Mouse (Mus musculus) monocyte, adult 5-6 weeks (primary cell): ENCODE data around the gene Gm9887. TPM values are rescaled to one million over a fixed set of nuclear protein-coding genes. Genes with fewer than 3 reads are reported as not detected.

Experiments used
- ATAC-seq: fragments of 153-309, 156-312 bp; replicated peaks from 2 replicates; pipeline ENCODE4 v1.8.0; 2017; ENCODE audit warnings: mild to moderate bottlenecking; ENCODE audit not compliant: low TSS enrichment, insufficient number of reproducible peaks, severe bottlenecking, poor library complexity, low FRiP score
- total RNA-seq: library from RNA; stranded (forward); fragments of 200-1000, 200-491, 200-594 nt; gene quantifications from 3 replicates; pipeline ENCODE4 v1.2.3, GENCODE M21; 2017

The Gm9887 gene
- total RNA-seq, result not detected in 3 replicates

- ATAC-seq, result peak; percentile 79
Observed at GRCm38 (mm10) chr12:69371854-69372671, at the start of gene Gm9887, which contains the start of gene Arf6. Gm9887 (minus strand) TSS chr12:69372458. Arf6 (plus strand) TSS chr12:69372150.

GRCm38 (mm10) chr12:69420716-69421115, 48.5 kb upstream of the Gm9887 start:
- no peak for ATAC-seq

GRCm38 (mm10) chr12:69419606-69420005, 47.3 kb upstream of the Gm9887 start:
- no peak for ATAC-seq

DNA sequence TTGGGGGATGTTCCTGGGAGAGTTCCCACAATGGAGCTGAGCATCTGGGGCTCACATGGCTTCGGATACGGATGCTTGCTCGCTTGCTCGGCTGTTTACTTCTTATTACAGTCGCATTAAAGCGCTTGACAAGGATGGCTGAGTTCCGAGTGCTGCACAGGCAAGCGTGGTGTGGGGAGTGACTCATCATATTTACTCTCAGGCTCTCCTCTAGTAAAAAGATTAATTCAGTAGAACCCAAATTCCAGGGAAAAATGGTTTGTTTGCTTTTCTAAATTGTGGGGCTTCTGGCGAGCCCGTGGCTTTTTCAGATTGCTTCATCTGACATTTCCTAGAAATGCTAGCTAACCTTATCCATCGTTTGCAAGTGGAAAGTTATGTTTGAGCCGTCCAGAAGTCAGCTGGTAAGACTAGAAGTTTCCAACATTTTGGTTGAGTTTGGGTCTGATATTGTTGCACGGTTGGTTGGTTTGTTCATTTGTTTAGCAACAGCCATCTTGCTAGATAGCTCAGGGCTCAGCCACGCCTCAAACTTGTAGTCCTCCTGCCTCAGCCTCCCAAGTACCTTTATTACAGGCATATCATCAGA, 46.9 kb upstream of the Gm9887 start:
- ATAC-seq, result no peak

GRCm38 (mm10) chr12:69418606-69419005, 46.3 kb upstream of the Gm9887 start:
- ATAC-seq, result no peak

GRCm38 (mm10) chr12:69417701-69418291, 45.5 kb upstream of the Gm9887 start:
- ATAC-seq, result no peak

DNA sequence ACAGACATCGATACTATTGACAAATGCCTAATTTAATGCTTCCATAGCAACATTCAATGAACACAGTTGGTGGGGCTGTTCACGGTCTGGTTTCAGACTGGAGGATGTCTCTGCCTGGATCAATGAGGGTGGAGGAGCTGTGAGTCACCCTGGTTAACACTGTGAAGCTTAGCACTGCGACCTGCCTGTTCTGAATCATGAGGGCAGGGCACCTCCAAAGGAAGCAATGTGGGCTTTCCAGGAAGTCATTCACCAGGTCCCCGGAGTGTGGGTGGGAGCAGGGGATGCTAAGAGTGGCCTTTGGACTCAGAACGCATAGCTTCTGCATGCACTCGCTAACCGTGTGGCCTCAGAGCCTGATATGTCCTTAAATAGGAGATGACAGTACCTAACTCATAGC, 44.5 kb upstream of the Gm9887 start:
- ATAC-seq, result no peak; the same call in 1 of the 2 replicates

DNA sequence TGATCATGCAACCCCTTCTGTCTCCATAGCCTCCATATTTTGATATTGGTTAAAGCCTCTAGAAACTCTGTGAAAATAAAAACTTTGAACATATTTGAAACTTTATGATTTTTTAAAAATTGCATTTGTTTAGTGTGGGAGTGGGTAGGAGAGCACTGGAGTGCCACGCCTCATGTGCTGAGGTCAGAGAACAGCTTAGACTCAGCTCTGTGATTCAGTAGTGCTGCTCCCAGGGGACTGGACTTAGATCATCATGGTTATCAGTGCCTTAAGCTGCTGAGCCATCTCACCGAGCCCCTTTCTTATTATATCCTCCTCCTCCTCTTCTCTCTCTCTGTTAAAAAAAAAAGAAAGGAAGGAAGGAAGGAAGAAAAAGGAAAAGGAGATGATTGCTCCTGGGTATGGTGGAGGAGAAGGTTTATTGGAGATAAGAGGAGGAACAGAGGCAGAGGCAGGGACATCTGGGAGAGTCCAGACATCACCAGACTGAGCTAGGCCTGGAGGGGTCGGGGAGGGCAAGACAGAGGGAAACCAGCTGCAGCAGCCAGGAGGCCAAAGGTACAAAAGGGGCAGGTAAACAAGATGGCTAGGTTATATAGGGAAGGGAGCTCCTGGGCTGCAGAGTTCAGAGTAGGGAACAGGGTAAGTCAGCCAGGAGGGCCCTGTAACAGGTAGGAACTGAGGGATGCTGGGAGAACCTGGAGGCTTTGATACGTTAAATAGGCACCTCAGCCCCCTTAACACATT, 42.7 kb upstream of the Gm9887 start:
- ATAC-seq, result no peak

- no peak for ATAC-seq
Observed at GRCm38 (mm10) chr12:69413303-69413702, 41.0 kb upstream of the Gm9887 start.

DNA sequence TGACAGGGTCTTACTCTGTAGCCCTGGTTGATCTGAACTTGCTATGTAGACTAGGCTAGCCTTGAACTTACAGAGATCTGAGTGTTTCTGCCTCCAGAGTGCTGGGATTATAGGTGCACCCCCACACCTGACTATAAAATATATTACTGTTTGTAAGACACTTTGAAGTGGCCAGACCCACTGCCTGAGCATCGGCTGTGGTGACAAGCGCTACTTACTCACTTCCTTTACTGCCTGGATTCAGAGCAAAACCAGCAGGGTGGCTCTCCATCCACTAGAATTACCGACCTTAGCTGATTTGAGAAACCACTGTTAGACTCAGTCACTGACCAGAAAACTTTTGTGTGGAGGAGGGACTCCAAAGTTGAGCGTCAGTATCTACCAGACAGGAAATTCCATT, 39.7 kb upstream of the Gm9887 start:
- ATAC-seq, result peak; percentile 38; the same call in 1 of the 2 replicates

DNA sequence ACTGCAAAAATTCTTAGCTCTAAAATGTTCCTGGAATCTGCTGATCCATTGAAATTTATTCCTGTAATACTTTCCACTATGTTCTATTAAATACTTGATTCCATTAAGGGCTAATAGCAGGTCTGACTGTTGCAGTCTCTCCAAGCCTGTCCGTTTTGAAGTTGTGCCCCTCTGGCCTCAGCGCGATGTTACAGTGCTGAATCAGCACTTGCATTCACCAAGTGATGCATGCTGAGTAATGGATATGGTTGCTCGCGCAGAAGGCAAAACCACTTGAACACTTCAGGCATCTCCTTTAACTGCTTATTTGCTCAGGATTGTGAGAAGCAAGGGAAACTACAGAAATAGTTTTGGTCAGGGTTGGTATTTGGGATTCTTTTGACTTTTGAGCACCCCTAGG, 38.5 kb upstream of the Gm9887 start:
- ATAC-seq, result no peak

- no peak for ATAC-seq
Observed at GRCm38 (mm10) chr12:69402594-69403167, 30.4 kb upstream of the Gm9887 start.

DNA sequence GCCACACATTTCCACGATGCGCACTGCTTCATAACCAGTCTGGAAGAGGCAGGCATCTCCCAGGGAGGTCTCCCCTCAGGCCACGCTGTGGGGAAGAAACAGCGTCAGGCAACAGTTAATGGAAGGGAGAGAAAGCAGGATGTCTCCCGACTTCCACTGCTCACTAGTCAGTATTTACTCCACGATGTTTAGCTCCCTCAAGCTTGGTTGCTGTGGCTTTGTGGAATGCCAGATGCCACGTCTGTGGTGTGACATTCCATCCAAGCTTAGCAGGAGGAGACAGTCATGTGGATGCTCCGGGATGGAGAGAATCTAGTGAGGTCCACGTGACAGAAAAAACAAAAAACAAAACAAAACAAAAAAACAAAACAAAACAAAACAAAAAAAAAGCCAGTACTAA, 29.8 kb upstream of the Gm9887 start:
- no peak for ATAC-seq

GRCm38 (mm10) chr12:69400871-69401286, 28.6 kb upstream of the Gm9887 start:
- peak; percentile 68 for ATAC-seq

DNA sequence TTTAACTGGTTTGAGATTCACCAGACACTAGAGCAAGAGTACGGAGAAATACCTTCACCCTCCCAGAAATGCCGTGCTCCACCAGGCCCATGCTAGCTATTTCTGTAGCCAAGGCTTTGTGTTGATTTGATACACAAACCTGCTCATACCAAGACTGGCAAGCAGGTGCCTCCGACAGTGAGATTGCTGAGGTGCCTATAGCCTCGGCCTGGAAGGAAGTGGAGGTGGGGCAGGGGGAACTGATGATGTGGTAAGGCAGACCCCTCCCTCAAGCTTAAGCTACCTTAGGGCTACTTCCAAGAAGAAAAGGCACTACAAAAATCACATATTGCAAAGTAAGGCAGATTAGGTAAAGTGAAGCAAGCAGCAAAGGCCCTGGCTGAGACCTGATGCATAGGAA, 28.1 kb upstream of the Gm9887 start:
- ATAC-seq, result no peak

- ATAC-seq, result no peak
Observed at GRCm38 (mm10) chr12:69394456-69394855, 22.2 kb upstream of the Gm9887 start.

- ATAC-seq, result no peak
Observed at GRCm38 (mm10) chr12:69393076-69393475, 20.8 kb upstream of the Gm9887 start.

DNA sequence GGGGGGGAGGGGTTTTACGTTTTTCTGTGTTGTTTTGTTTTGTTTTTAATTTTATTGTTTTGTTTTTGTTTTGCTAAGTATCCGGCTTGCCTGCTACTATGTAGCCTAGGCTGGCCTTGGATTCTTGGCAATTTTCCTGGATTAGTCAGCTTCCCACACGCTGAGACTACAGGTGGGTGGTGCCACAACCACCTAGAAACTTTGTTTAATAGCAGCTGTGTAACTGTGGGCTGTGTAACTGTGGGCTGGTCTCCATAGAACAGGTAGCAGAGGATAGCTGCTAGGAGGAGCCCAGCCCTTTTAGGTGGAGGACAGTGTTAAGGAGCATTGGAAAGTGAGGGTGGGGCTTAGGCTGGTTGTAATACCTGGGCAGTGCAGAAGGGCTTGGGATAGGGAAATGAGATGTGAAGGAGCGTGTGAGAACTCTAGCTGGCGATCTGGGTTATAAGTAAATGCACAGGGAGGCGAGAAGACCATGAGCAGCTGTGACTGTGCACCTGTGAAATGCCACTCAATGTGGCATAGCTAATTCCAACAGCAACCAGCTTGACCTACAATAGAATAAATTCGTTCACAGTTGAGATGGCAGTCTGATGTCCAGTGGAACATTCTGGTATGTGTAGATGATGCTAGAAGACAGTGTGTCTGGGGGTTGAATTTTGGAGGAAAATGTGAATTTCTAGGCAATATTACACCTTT, 17.9 kb upstream of the Gm9887 start:
- no peak for ATAC-seq
